Mouse (Mus musculus) liver, embryonic 14.5 days (tissue): ENCODE measurements around the gene Btbd8.

Experiments
- CTCF ChIP-seq: IDR thresholded peaks from 2 replicates; pipeline ENCODE4 v1.5.1; 2016; ENCODE audit warnings: antibody characterized with exemption, low read depth, control low read depth
- EP300 ChIP-seq: IDR thresholded peaks from 2 replicates; pipeline ENCODE4 v1.6.1; 2016; ENCODE audit warnings: antibody characterized with exemption, low read depth

DNA sequence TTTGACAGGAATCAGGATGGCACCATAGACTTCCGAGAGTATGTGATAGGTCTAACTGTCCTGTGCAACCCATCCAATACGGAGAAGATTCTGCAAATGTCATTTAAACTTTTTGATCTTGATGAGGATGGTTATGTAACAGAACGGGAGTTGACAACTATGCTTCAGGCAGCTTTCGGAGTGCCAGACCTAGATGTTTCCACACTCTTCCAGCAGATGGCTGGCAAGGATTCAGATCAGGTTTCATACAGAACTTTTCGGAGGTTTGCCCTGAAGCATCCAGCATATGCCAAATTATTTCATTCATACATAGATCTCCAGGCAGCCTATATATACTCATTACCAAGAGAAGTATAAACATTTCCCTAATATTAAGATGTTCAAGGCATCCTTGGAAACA is 3.8 kb upstream of the Btbd8 start:
- TF ChIP-seq CTCF: no peak
- no peak for TF ChIP-seq EP300
